Mouse (Mus musculus): ENCODE results near the gene Olfr985. TPM values are rescaled to one million over a fixed set of nuclear protein-coding genes. Genes with fewer than 3 reads are reported as not detected.

Gene Olfr985
- total RNA-seq (2023): not detected

GRCm38 (mm10) chr9:40130084-40130483, at the start of gene Olfr985:
Olfr985 (minus strand) TSS chr9:40130184.

GRCm38 (mm10) chr9:40114106-40114505, 15.9 kb downstream of the Olfr985 start, which contains the start of gene Olfr984:
Olfr984 (minus strand) TSS chr9:40114206.

GRCm38 (mm10) chr9:40093495-40093894, 36.5 kb downstream of the Olfr985 start, which contains the start of gene Olfr983:
Olfr983 (minus strand) TSS chr9:40093595.

Other genes starting within 250 kb of the Olfr985 start
- gene Olfr229, start 222.8 kb downstream of the Olfr985 start, total RNA-seq (2023): not detected
- not detected for gene Olfr974, start 192.7 kb downstream of the Olfr985 start, total RNA-seq (2023)
- gene Olfr975, start 178.1 kb downstream of the Olfr985 start, total RNA-seq (2023): not detected
- gene Olfr976, start 169.1 kb downstream of the Olfr985 start, total RNA-seq (2023): not detected
- gene Olfr978, start 138.1 kb downstream of the Olfr985 start, total RNA-seq (2023): not detected
- not detected for gene Olfr979, start 126.7 kb downstream of the Olfr985 start, total RNA-seq (2023)
- gene Olfr980, start 120.6 kb downstream of the Olfr985 start, total RNA-seq (2023): not detected
- not detected for gene Olfr981, start 108.7 kb downstream of the Olfr985 start, total RNA-seq (2023)
- not detected for gene Olfr982, start 56.4 kb downstream of the Olfr985 start, total RNA-seq (2023)
- not detected for gene Olfr983, start 36.6 kb downstream of the Olfr985 start, total RNA-seq (2023)
- under 1 TPM in 1 of 2 experiments, not detected in 1; 0.17 TPM for gene Olfr984, start 16.0 kb downstream of the Olfr985 start, total RNA-seq (2023)
- not detected for gene Tmem225, start 17.9 kb upstream of the Olfr985 start, total RNA-seq (2023)
- gene Olfr986, start 50.7 kb upstream of the Olfr985 start, total RNA-seq (2023): not detected
- 1 to 10 TPM; 2.5 to 3.3 TPM for gene Zfp202, start 62.1 kb upstream of the Olfr985 start, total RNA-seq (2023)
- not detected for gene Scn3b, start 139.0 kb upstream of the Olfr985 start, total RNA-seq (2023)

Measured in B cell, adult 67 days (primary cell).